Comparison of ENCODE assay signal across 9 mouse cellular contexts in genomic region chr15:78258246-78258865, GRCm38 (mm10). TPM values are rescaled to one million over a fixed set of nuclear protein-coding genes. Genes with fewer than 3 reads are reported as not detected.
DNase-seq lines count a peak whose midpoint lies in the region; ATAC-seq and TF ChIP-seq lines count a peak whose summit lies in the region.
"Had no signal": no experiment of that assay in that cellular context is flagged by ENCODE, and none has a peak within 500 bp of the region (broad histone marks: within the 10 kb centered on the region; RNA-seq: fewer than 3 reads in every experiment).

No protein-coding gene starts in this region.

- ATAC-seq in heart, postnatal 0 days (ENCODE audit: insufficient read depth, low read depth) = peak; percentile 54
- ATAC-seq in intestine, postnatal 0 days = no peak

- H3K36me3 ChIP-seq in heart, postnatal 0 days (replicated peaks; ENCODE audit: control insufficient read depth, insufficient read depth, low read length) = no peaks in the 10 kb centered on the region
- H3K36me3 ChIP-seq in intestine, postnatal 0 days (ENCODE audit: control insufficient read depth, insufficient read depth) = no peaks in the 10 kb centered on the region
- H3K36me3 ChIP-seq: neural tube, embryonic 12.5 days had no signal

- WGBS in heart, postnatal 0 days = 47% methylated on average over 10 of the region's 10 CpGs
- WGBS in intestine, postnatal 0 days = 71% methylated on average over 10 of the region's 10 CpGs

- peak overlapping the region; percentile 78 for H3K27ac ChIP-seq in heart, postnatal 0 days (ENCODE audit: low read depth)
- no peak overlapping the region for H3K27ac ChIP-seq in intestine, postnatal 0 days (ENCODE audit: low read depth, low read length)
- no peak overlapping the region for H3K27ac ChIP-seq in layer of hippocampus, adult 2 months
- H3K27ac ChIP-seq: neural tube, embryonic 12.5 days had no signal

- no peak overlapping the region for H3K4me2 ChIP-seq in heart, postnatal 0 days (ENCODE audit: low read depth, low read length)
- no peak overlapping the region for H3K4me2 ChIP-seq in intestine, postnatal 0 days (replicated peaks; ENCODE audit: low read depth)
- H3K4me2 ChIP-seq: neural tube, embryonic 12.5 days had no signal

- TF ChIP-seq CTCF in heart, postnatal 0 days (IDR thresholded peaks at IDR 0.05; ENCODE audit: low read depth) = no peak
- no peak for TF ChIP-seq CTCF in intestine, postnatal 0 days (IDR thresholded peaks at IDR 0.05; ENCODE audit: low read depth)
- TF ChIP-seq CTCF in layer of hippocampus, adult 2 months (conservative IDR thresholded peaks at IDR 0.05) = no peak

- H3K4me1 ChIP-seq in heart, postnatal 0 days (ENCODE audit: control insufficient read depth, insufficient read depth) = no peaks in the 10 kb centered on the region
- no peaks in the 10 kb centered on the region for H3K4me1 ChIP-seq in intestine, postnatal 0 days (replicated peaks; ENCODE audit: control insufficient read depth, insufficient read depth, low read length)
- H3K4me1 ChIP-seq: neural tube, embryonic 12.5 days had no signal

- no peak for TF ChIP-seq EP300 in heart, postnatal 0 days (IDR thresholded peaks at IDR 0.05; ENCODE audit: low read depth)

- peaks cover 19% of the 10 kb centered on the region; the same call in 1 of the 2 replicates for H3K27me3 ChIP-seq in heart, postnatal 0 days (ENCODE audit: control insufficient read depth, insufficient read depth, low read length)
- H3K27me3 ChIP-seq in intestine, postnatal 0 days (replicated peaks; ENCODE audit: control insufficient read depth, insufficient read depth, low read length) = no peaks in the 10 kb centered on the region; the same call in 1 of the 2 replicates
- H3K27me3 ChIP-seq: neural tube, embryonic 12.5 days had no signal

- H3K4me3 ChIP-seq in heart, postnatal 0 days (ENCODE audit: low read depth, low read length) = no peak overlapping the region
- no peak overlapping the region for H3K4me3 ChIP-seq in intestine, postnatal 0 days (ENCODE audit: low read depth, low read length)
- H3K4me3 ChIP-seq in layer of hippocampus, adult 2 months = no peak overlapping the region
- H3K4me3 ChIP-seq: neural tube, embryonic 12.5 days had no signal

- H3K9ac ChIP-seq in heart, postnatal 0 days (replicated peaks; ENCODE audit: low read depth, low read length) = no peak overlapping the region
- H3K9ac ChIP-seq in intestine, postnatal 0 days (ENCODE audit: low read depth, low read length) = no peak overlapping the region
- H3K9ac ChIP-seq: neural tube, embryonic 12.5 days had no signal

- peak; percentile 50 for DNase-seq in adrenal gland, adult 8-10 months
- DNase-seq in adrenal gland, adult 18-20 months (ENCODE audit: low spot score in 2 of 2) = no peak
- peak; percentile 36 for DNase-seq in adrenal gland, postnatal 10 days
- DNase-seq in heart, postnatal 0 days (ENCODE audit: low spot score) = peak; percentile 30
- peak; percentile 20 for DNase-seq in lung, postnatal 14 days
- DNase-seq in left cerebral cortex, adult 11 months (ENCODE audit: low spot score) = no peak
- no peak for DNase-seq in layer of hippocampus, adult 2 months (ENCODE audit: low spot score in 2 of 2)

- no peaks in the 10 kb centered on the region for H3K9me3 ChIP-seq in heart, postnatal 0 days (replicated peaks; ENCODE audit: control insufficient read depth, low read length)
- no peaks in the 10 kb centered on the region for H3K9me3 ChIP-seq in intestine, postnatal 0 days (ENCODE audit: control insufficient read depth)
- H3K9me3 ChIP-seq: neural tube, embryonic 12.5 days had no signal

RNA-seq across cellular contexts. Expression of gene Ncf4, which starts 13.8 kb away (rescaled TPM):
- total RNA-seq in adrenal gland, adult 8-10 months (2022) = 1 to 10 TPM; 2.0 to 5.1 (median 3.3) TPM
- total RNA-seq in adrenal gland, adult 18-20 months (2021) = 1 to 10 TPM; 3.3 to 3.6 TPM
- 1 to 10 TPM; 4.1 to 6.3 TPM for total RNA-seq in adrenal gland, postnatal 10 days (2021)
- total RNA-seq in heart, postnatal 0 days (2014; rRNA removed; ENCODE audit: low replicate concordance) = 1.3 and 2.3 TPM in 2 replicates
- 1.5 and 2.2 TPM in 2 replicates for polyA plus RNA-seq in heart, postnatal 0 days (2015; fragmentation: Nextera tagmentation; extraction: Ambion mirVana)
- polyA plus RNA-seq in intestine, postnatal 0 days (2015; fragmentation: Nextera tagmentation; extraction: Ambion mirVana) = 2.5 and 2.8 TPM in 2 replicates
- total RNA-seq in layer of hippocampus, adult 2 months (2021) = 1 to 10 TPM in 1 of 2 experiments, under 1 TPM in 1; 0.69 to 2.0 TPM

RNA-seq across cellular contexts. Expression of gene Csf2rb2, which starts 47.2 kb away (rescaled TPM):
- total RNA-seq in adrenal gland, adult 8-10 months (2022) = 1 to 10 TPM in 2 of 4 experiments, under 1 TPM in 2; 0.70 to 2.2 (median 1.4) TPM
- 1 to 10 TPM in 1 of 2 experiments, under 1 TPM in 1; 0.73 to 1.5 TPM for total RNA-seq in adrenal gland, adult 18-20 months (2021)
- total RNA-seq in adrenal gland, postnatal 10 days (2021) = 1 to 10 TPM; 5.8 to 6.3 TPM
- total RNA-seq in heart, postnatal 0 days (2014; rRNA removed; ENCODE audit: low replicate concordance) = 0.50 and 6.0 TPM in 2 replicates
- 0.19 and 0.23 TPM in 2 replicates for polyA plus RNA-seq in heart, postnatal 0 days (2015; fragmentation: Nextera tagmentation; extraction: Ambion mirVana)
- 0.31 and 0.42 TPM in 2 replicates for polyA plus RNA-seq in intestine, postnatal 0 days (2015; fragmentation: Nextera tagmentation; extraction: Ambion mirVana)
- 1 to 10 TPM; 2.9 to 4.2 TPM for total RNA-seq in layer of hippocampus, adult 2 months (2021)

RNA-seq across cellular contexts. Expression of gene Pvalb, which starts 52.2 kb away (rescaled TPM):
- not detected for total RNA-seq in adrenal gland, adult 8-10 months (2022)
- 1 to 10 TPM in 1 of 2 experiments, not detected in 1; 1.7 TPM for total RNA-seq in adrenal gland, adult 18-20 months (2021)
- 100 to 1,000 TPM; 132 to 141 TPM for total RNA-seq in adrenal gland, postnatal 10 days (2021)
- not detected in 2 replicates for total RNA-seq in heart, postnatal 0 days (2014; rRNA removed; ENCODE audit: low replicate concordance)
- 1.9 and 2.1 TPM in 2 replicates for polyA plus RNA-seq in heart, postnatal 0 days (2015; fragmentation: Nextera tagmentation; extraction: Ambion mirVana)
- not detected in 2 replicates for polyA plus RNA-seq in intestine, postnatal 0 days (2015; fragmentation: Nextera tagmentation; extraction: Ambion mirVana)
- 10 to 100 TPM; 57.3 to 63.3 TPM for total RNA-seq in layer of hippocampus, adult 2 months (2021)

Comparison
In these comparisons a context has a peak if more than half of its experiments do, and no peak if none do; other contexts are left out.
1. DNase-seq: peak in adrenal gland, adult 8-10 months (single experiment), adrenal gland, postnatal 10 days (single experiment), heart, postnatal 0 days (single experiment) and lung, postnatal 14 days (single experiment); none in adrenal gland, adult 18-20 months (0 of 2), left cerebral cortex, adult 11 months (single experiment) and layer of hippocampus, adult 2 months (0 of 2).
2. RNA of gene Pvalb, which starts 52.2 kb away (total RNA-seq): 132 to 141 TPM in adrenal gland, postnatal 10 days and 57.3 to 63.3 TPM in layer of hippocampus, adult 2 months; 1.7 TPM in adrenal gland, adult 18-20 months, not detected in adrenal gland, adult 8-10 months and not detected in heart, postnatal 0 days; every median in the first group is over 10 times any median in the second.